ENCODE assay signal across 8 mouse cellular contexts in genomic region chr17:31519946-31520838, GRCm38 (mm10). TPM values are rescaled to one million over a fixed set of nuclear protein-coding genes. Genes with fewer than 3 reads are reported as not detected.
DNase-seq lines count a peak whose midpoint lies in the region; ATAC-seq and TF ChIP-seq lines count a peak whose summit lies in the region.

Wdr4 (minus strand) TSS chr17:31519980.
Ndufv3 (plus strand) TSS chr17:31520115.

- peak; percentile 99 to 100 for DNase-seq in gastrocnemius, adult 8-10 months (ENCODE audit: low spot score in 2 of 2)
- peak; percentile 98 for DNase-seq in hindlimb bud, embryonic 11.5 days (ENCODE audit: extremely low spot score, low read depth, low spot score)
- peak; percentile 94 to 99 for DNase-seq in left cerebral cortex, adult 8-10 months (ENCODE audit: low spot score in 2 of 2)
- peak; percentile 99 for DNase-seq in right cerebral cortex, postnatal 10 days (ENCODE audit: low spot score in 2 of 2)
- peak; percentile 99 for DNase-seq in urinary bladder, postnatal 25 days (ENCODE audit: low spot score)

- peak within 1 kb of the TSS; percentile 47 for H3K4me3 ChIP-seq in cortical plate, adult 2 months (ENCODE audit: insufficient read depth, low read length)
- H3K4me3 ChIP-seq in megakaryocyte, embryonic 14.5 days (replicated peaks): peak within 1 kb of the TSS; percentile 96

- H3K27ac ChIP-seq in cortical plate, adult 2 months (ENCODE audit: insufficient read depth, low read length): peak within 1 kb of the TSS; percentile 30; the same call in 1 of the 2 replicates

- H3K9me3 ChIP-seq in megakaryocyte, embryonic 14.5 days: no peaks in the 10 kb centered on the region

- peak; percentile 94 for ATAC-seq in activated CD4-positive, CD25-positive, alpha-beta regulatory T cell, adult 4 months

- H3K4me1 ChIP-seq in cortical plate, adult 2 months (ENCODE audit: control insufficient read depth, insufficient read depth, low read length): peaks cover 5% of the 10 kb centered on the region; the same call in 1 of the 2 replicates
- peaks cover 57% of the 10 kb centered on the region for H3K4me1 ChIP-seq in megakaryocyte, embryonic 14.5 days

- peaks cover 3% of the 10 kb centered on the region for H3K27me3 ChIP-seq in megakaryocyte, embryonic 14.5 days (replicated peaks)

- peaks cover 34% of the 10 kb centered on the region for H3K36me3 ChIP-seq in megakaryocyte, embryonic 14.5 days (replicated peaks; ENCODE audit: low read length)

- peak; percentile 93 for TF ChIP-seq POLR2A in cortical plate, adult 2 months (IDR thresholded peaks at IDR 0.05; ENCODE audit: extremely low read depth, insufficient read depth, low read length)

- no peak for TF ChIP-seq CTCF in cortical plate, adult 2 months (IDR thresholded peaks at IDR 0.05; ENCODE audit: extremely low read depth, insufficient read depth, low read length)

RNA-seq across cellular contexts. Expression of gene Wdr4, which starts in this region (rescaled TPM):
- 10 to 100 TPM; 14.4 to 16.2 TPM for polyA plus RNA-seq in activated CD4-positive, CD25-positive, alpha-beta regulatory T cell, adult 4 months (2017; shearing (Covaris generic))
- 24.4 and 26.6 TPM in 2 replicates for polyA plus RNA-seq in cortical plate, adult 2 months (2012; rRNA removed)
- 1 to 10 TPM; 5.4 to 6.6 (median 5.7) TPM for total RNA-seq in gastrocnemius, adult 8-10 months (2022)
- total RNA-seq in left cerebral cortex, adult 8-10 months (2022): 10 to 100 TPM; 26.8 to 32.6 (median 27.9) TPM
- 13.5 and 35.0 TPM in 2 replicates for polyA plus RNA-seq in megakaryocyte, embryonic 14.5 days (2012; ENCODE audit: insufficient read depth, low replicate concordance)

RNA-seq across cellular contexts. Expression of gene Ndufv3, which starts in this region (rescaled TPM):
- polyA plus RNA-seq in activated CD4-positive, CD25-positive, alpha-beta regulatory T cell, adult 4 months (2017; shearing (Covaris generic)): 100 to 1,000 TPM; 248 to 290 TPM
- polyA plus RNA-seq in cortical plate, adult 2 months (2012; rRNA removed): 325 and 346 TPM in 2 replicates
- total RNA-seq in gastrocnemius, adult 8-10 months (2022): 100 to 1,000 TPM; 461 to 515 (median 488) TPM
- total RNA-seq in left cerebral cortex, adult 8-10 months (2022): 100 to 1,000 TPM; 255 to 279 (median 271) TPM
- 77.3 and 604 TPM in 2 replicates for polyA plus RNA-seq in megakaryocyte, embryonic 14.5 days (2012; ENCODE audit: insufficient read depth, low replicate concordance)

Comparison
In these comparisons a context has a peak if more than half of its experiments do, and no peak if none do; other contexts are left out.
1. Peak in every context shown above with its lines: DNase-seq, ATAC-seq, H3K4me3 ChIP-seq and H3K27ac ChIP-seq.